Mouse (Mus musculus) cerebellum, postnatal 25 days (tissue): ENCODE data around the gene Gimap7.

ENCODE experiments used
- DNase-seq, 2 experiments: peaks; one replicate each; pipeline ENCODE4 v3.0.0; 2021; ENCODE audit warnings: mixed read lengths in 2 of 2

Gene Gimap7

DNA sequence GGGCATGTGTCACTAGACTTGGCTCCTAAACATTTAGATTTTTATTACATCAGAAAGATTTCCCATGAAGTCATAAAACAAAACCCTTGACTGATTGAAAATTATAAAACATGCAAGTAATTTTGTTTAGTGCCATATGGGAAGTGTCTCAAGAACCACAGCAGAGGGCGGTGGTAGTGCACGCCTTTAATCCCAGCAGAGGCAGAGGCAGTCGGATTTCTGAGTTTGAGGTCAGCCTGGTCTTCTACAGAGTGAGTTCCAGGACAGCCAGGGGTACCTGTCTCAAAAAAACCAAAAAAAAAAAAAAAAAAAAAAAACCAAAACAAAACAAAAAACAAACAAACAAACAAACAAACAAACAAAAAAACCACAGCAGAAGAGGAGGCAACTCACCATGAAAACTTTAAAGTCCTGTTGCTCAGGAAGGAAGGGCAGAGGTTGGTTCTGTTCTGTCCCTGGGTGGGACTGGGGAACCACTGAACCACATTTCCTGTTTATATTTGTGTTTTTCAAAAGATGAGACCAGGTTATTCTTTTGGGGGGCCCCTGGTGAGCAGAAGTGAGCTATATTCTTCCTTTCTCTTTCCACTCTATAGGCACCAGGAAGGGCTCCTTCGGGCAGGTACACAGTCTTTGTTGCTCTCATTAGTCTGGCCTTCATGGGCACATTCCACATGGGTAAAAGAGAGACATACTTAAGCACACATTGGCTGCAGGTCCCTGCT is 21.4 kb upstream of the Gimap7 start:
- no peak for DNase-seq

DNA sequence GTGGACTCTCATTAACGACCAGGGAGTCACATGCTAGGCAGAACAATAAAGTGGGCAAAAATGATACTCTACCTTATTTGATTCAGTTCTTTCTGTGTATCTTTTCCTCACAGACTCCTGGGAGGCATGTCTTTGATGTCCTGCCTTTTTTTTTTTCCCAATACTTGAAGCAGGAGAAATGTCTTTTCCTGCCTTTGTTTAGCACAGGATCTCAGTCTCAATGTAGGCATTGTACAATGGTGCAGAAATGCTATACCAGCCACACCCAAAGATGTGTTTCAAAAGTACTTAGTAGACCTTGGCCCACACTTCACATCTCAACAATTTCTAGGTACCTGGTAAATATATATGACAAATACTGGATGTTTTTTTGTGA is 20.9 kb upstream of the Gimap7 start:
- DNase-seq = no peak

DNA sequence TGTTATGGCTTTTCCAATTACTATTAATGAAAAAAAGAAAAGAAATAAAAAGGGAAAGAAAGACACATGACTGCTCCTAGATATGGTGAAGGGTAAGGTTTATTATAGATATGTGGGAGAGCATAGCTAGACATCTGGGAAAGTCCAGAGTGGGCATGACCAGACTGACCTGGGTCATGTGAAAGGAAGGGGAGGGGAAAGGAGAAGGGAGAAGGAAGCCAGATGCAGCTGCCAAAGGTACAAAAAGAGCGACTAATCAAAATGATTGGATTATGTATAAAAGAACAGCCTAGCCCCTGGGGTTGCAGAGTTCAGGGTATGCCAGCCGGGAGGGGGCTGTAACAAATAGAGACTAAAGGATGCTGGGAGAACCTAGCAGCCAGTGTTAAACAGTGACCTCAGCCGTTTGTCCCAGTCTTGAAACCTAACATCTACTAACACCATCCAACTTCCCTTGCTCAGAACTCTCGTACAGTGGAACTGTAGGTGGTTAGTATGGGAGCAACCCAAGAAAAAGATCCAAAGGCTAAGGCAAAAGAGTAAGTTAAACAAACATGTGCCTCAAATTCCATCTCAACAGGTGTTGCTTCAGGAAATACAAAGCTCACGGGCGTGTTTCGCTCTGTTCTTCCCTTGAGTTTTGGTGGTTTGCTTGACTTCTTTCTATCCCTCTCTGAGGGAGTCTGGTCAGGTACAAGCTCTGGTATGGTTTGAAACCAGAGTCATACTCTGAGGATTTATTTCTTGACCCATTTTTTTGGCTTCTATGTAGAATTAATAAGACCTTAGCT is 20.2 kb upstream of the Gimap7 start:
- DNase-seq = no peak

DNA sequence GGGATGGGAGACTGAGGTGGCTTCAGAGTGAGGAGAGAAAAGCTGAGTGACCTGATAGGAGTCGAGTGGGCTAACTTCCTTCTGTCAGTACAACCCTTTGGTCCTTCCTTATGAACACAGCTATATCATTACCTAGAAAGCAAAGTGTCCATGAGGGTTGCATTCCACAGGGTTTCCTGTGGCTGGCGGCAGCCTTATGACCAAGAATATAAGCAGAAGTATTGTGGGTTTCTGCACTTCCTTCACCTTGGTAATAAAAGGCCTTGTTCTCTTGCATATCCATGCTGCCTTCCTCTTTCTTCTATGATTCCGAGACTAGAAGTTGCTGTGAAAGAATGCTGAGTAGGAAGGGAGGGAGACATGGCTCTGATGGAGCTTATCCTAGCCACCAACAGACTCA is 19.5 kb upstream of the Gimap7 start:
- DNase-seq = no peak

DNA sequence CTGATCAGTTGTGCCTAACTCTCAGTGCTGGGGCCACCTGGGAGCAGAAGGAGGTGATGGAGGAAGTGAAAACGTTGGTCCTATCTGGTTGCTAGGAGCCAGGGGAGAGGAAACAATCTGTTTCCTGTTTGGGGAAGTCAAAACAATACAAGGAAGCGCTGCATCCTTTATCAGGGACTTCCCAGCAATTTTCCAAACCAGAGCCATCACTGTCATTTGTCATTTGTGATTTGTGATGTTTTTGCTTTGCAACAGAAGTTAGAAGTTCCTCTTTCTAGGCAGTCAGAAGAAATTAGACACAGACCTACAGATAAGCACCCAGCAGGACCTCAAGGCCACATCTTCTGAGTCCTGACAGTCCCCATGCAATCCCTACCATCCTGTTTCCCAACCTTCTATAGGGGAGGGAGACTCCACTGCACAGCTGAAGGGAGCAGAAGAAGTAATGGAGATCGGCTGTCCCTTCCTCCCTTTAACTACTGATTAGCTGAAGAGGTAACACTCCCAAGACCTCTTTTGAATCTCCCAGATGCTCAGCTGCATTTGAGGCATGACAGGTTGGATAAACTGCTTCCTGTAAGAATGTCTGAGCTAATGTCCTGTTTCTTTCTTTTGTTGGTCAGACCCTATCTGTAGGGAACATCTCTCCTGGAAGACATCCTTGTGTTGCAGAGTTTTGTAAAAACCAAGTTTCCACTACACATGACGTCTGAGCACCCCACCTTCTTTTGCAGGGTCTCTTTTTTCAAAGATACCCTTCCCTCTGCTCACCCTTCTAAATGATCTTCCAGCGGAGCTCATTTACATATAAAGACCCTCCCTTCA is 18.0 kb upstream of the Gimap7 start:
- no peak for DNase-seq

DNA sequence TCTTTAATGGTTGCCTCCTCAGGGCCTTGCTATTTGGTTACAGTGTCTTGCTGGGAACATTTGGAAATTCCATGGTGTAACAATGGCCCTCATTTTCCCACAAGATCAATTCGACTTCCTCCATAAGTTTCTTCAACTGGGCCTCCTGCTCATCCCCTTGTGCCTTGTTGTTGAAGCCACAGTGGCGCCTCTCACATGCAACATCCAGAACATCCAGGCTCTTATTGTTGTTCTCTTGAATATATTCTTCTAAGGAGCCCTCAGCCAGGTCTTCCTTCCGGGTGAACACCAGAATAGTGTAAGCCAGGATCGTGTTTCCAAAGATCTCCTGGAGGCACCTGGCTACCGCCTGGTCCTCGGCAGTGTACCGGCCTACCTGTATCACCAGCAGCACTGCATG is 16.3 kb upstream of the Gimap7 start:
- DNase-seq = no peak

DNA sequence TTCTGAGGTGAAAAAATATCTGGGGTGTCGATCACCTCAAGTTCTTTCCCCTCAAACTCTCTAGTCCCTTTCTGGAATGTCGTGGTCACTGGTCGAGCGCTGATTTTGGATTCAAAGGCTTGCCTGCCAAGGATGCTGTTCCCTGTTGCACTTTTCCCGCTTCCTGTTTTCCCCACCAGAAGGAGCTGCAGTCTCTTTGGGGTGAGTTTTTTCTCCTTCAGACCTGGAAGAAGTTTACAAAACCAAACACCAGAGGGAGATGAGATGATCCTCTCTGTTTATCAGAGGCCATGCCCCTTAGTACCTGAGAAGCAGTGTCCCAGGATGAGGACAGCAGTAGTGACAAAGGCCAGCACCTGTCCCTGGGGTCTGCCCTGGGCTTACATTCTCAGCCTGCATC is 15.8 kb upstream of the Gimap7 start:
- no peak for DNase-seq

DNA sequence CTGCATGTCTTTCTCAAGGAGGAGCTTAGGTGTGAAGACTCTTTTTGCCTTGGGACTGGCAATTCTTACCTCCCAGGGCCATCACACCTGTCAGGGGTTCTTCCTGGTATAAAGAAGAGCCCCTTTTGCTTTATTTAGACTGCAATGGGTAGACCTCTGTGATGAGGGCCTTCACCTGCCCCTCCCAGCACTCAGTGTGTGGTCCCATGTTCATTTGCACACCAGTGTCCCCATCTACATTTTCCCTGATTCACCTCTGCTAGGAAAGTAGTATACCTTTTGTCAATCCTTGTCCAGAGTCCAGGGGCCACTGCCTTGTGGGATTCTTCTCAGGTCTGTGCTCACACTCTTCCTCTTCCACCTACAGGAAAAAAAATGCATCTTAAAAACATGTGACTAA is 14.3 kb upstream of the Gimap7 start:
- DNase-seq = no peak

DNA sequence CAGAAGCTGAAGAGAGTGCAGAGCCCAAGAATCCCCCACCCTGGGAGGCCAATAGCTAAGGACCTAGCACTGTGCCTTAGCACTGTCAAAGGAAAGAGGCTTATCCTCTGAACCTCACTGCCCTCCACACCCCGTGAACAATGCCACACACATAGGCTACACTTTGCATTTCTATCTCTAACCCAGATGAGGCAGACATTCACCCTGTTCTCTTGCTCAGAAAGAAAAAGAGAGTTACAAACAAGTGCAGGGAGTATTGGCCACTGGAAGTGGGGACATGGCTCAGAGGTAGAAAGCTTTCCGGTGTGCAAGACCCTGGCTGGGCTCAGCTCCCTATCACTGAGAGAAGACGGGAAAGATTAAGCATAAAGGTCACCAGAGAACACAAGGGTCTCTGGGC is 12.3 kb upstream of the Gimap7 start:
- no peak for DNase-seq

DNA sequence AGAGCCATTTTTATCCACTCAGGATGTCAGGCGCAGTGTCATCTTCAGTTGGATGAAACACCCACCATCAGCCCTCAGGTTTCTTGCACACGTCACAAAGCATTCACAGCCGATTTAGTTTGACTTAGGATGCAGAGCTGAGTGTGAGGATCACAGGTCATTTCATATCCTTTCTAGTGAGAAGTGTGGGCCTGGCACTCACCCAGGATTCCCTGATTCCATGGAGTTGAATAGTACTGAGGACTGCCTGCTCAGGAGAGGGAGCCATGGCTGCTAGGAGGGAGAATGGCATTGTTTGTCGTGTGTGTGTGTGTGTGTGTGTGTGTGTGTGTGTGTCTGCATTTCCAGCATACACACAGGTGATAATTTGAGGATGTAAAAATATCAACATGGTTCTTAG is 1.9 kb downstream of the Gimap7 start:
- DNase-seq = no peak

DNA sequence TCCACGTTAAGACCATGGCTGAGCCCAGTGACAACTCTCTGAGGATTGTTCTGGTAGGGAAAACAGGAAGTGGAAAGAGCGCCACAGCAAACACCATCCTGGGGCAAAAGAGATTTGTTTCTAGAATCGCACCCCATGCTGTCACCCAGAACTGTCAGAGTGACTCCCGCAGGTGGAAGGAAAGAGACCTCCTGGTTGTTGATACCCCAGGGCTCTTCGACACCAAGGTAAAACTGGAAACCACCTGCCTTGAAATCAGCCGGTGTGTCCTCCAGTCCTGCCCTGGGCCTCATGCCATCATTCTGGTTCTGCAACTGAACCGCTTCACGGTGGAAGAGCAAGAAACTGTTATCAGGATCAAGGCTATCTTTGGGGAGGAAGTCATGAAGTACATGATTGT is 5.0 kb downstream of the Gimap7 start:
- DNase-seq = no peak

DNA sequence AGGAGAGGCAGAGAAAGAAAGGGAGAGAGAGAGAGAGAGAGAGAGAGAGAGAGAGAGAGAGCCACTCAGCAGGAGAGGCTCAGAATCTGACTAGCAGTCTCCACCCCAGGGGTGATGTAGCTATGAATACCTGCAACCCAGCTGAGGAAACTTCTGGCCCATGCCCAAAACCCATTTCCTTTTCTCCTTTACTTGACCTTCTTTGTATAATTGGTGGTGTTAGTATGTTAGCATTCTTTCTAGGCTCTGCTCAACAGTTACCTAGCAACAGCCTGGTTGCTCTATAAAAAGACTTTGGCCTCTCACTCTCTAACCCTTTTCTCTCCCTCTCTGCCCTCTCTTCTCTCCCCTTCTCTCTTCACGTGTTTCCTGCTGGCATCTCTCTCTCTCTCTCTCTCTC is 7.1 kb downstream of the Gimap7 start:
- no peak for DNase-seq

DNA sequence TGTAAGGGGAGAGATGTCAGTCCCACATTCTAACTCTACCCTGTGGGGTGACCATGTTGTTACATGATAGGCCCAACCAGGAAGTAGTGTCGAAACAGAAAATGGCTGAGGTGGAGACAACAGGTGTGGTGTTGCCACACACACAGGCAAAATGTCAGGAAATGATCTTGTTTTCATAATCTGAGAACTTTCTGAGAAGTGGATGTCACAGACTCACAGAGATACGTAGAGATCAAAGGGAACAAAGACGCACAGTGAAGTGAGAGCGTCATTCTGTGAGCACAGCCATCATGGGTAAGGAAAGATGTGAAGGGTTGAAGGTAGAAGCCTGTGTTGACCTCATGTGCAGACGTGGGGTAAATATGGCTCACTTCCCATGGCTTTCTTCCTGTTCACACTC is 9.3 kb downstream of the Gimap7 start:
- no peak for DNase-seq

DNA sequence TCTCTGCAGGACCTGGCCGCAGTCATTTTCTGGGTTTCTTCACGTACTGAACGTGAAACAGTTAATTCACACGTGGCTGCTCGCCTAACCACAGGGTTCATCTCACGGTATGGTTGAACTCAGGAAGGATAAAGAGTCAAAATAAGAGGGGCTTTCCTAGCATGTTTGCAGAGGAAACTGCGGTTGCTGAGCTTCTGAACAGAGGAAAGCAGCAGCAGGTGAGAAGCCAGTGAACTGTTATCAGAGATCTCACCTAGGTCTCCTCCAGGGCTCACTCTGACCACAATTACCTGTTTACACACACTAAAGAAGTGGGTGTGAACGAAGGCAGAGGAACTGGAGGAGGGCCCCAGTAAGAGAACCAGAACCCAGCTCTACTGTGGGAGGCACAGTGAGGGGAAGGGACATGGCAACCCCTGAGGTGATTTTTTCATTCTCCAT is 14.5 kb downstream of the Gimap7 start:
- DNase-seq = no peak

DNA sequence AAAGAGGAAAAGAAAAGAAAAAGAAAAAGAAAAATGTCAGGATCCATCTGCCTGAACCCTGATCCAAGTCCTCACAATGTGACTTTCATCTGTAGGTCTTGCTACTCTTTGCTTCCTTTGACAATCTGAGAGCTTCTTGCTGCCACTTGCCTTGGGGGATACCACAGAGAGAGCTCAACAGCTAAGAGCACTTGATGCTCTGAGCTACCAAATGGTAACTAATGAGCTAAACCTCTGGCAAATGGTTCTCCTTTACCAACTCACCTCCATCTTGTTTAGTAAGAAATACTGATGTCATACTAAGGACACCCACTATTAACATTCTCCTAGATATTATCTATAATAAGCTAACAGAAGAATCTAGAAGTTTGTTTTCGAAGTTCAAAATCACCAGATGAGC is 15.2 kb downstream of the Gimap7 start:
- no peak for DNase-seq

DNA sequence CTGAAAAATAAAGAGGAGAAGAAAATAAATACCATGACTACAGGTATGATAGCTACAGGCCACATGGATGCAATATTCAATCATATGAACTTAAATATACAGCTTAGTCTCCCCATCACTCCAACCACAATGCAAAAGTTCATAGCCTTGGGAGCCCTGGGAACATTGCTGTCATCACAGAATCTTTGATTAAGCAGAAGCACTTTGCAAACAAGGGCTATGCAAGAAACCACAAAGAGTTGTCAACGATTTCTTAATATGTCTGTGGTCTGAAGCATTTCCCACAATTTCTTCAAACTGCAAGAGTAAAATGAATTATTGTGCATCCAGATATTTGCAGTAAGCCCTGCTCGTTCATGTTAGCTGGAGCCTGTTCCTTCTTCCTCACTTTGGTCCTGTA is 18.6 kb downstream of the Gimap7 start:
- no peak for DNase-seq

DNA sequence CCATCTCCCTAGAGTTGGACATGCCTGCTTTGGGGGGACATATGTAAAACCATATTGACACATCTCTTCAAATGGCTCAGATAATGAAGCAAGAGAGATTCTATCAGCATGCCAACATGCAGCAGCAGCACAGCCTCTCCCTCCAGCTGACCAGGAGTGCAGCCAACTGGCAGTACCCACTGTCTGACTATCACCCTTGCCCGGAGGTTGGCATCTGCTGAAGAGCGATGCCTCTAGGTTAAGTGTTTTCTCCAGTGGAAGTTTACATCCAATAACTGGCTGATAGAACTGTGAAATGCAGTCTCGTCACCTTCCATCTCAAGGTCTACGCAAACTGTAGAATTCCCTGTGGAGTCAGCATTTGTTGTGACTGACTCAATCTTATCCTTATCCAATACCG is 19.3 kb downstream of the Gimap7 start:
- no peak for DNase-seq

DNA sequence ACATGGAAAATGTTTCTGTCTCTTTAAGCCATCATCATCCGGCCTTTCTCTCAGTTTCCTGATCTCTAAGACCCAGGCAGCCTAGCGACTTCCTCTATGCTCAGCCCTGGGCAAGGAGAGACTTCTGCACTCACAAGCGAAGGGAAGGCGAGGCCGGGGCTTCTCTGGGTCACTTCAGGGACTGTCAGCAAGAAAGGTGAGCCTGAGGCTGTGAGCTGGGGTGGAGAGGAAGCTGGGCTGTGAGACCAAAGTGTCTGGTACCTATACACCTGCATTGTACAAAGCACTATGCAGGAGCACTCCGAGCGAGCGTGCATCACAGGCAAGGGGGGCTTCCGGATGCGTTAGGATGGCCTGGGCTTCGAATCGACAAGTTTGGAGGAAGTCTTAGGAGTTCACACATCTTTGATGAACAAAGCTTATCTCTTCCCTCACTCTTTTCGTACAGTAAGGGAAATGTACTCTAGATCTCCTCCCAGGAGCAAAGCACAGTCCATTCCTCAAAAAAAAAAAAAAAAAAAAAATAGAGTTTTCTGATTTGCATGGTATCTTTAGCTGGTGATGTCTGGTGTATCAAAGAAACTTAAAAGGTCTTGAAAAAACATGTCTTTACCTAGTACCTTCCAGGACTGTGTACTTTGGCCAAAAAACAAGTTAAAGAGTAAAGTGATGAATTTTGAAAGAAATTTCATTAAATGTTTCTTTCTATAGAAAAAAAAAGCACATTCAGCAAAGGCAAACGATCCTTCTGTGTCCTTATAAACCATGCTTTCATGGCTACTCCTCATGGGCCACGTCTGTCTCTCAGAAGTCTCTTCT is 20.7 kb downstream of the Gimap7 start, which contains the start of gene Gimap1:
Gene Gimap1 (plus strand): TSS at position 94 of the 819 bp plus-strand sequence.
- no peak for DNase-seq

DNA sequence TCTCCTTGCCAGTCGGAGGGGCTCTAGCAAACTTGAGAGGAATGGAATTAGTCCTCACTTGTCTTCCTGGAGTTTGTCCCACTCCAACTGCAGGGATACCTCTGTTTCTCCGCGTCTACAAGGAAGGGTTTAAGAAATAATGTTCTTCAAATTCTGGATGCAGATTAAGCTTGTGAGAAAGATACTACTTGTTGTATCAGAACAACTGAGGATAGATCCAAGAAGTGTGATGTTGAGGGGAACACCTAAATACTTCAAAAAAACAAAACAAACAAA is 21.3 kb downstream of the Gimap7 start:
- DNase-seq = no peak

DNA sequence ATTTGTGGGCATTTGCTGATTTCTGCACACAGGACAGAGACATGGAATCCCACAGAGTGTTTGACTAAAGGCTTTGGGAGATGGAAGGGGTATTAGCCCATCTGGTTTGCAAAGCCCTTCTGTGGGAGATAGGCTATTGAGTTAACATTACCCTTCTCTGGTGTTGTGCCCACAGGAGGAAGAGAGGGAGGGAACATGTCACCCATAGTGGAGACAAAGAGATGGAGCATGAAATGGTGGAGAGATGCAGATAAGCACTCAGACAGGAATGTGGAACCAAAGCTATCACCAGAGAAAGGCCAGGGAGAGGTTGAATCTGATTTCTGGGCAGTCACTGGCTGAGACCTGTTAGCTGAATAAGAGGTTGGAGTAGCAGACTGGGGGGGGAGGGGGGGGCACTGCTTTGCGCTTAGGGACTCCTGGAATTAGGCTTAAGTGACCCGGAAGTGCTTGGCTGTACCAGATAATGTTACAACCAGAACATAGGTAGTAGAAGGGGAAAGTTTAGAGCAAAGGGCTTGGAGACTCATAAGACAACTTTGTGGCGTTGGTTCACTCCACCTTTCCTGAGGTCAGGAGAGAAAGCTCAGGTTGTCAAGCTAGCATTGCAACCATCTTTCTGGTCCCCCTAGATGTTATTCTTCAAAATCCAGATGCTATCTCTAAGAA is 22.2 kb downstream of the Gimap7 start:
- DNase-seq = no peak

DNA sequence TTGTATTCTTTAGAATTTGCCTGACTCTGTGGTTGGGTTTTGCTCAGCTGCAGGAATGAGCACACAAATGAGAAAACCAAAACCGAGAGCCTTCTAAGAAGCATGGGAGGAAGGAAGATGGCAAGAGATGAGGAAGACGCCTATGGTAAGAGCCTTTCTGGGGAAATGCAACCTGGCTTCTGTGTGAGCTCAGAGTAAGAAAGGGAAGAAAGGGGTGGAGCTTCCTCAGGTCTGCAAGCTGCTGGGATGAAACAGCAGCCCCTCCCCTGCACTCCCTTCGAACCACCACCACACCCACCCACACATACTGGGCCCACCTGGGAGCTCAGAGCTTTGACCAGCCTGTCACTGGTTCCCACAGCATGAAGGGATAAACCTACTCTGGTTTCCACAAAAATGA is 22.9 kb downstream of the Gimap7 start:
- no peak for DNase-seq

DNA sequence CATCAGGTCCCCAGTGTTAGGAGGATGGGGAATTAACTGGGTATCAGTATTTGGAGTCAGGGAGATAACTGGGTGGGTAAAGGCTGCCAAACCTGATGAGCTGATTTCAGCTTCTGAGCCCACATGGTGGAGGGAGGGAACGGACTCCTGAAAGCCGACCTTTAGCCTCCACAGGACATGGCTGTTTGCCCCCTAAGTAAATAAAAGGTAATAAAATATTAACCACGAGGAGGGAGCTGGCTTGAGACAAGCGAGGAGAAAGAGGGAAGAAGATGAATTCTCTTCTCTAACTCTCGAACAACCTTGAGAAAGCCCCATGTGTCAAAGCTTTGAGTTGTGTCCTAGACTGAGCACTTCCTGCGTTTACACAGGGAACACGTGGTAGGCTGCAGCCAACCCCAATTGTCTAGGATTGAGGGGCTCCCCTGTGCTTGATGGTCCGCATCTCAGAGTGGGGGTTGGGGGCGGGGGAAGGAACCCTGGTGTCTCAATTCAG is 23.3 kb downstream of the Gimap7 start:
- DNase-seq = no peak
